Mouse (Mus musculus): ENCODE data around the gene Olfr850. TPM values are rescaled to one million over a fixed set of nuclear protein-coding genes. Genes with fewer than 3 reads are reported as not detected.

Olfr850 gene
- total RNA-seq (2021) = not detected

DNA sequence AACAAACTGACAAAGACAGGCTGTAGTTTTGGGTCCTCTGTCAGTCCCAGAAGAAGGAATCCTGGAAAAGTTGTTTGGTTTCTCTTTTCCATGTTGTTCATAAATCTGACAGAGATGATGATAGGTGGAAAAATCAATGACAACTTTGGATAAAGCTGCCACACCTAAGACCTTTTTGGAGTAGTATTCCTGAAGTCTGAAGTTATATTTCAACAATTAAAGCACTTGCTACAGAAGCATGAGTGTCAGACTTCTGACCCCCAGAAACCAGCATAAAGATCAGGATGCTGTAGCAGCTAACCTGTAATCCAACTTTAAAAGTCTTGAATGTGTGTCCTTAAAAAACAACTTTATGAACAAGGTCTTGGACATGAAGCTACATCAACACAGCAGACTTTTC, at the start of gene Olfr850:
TSS of gene Olfr850 (minus strand) at position 101 of the 400 bp plus-strand sequence.
- DNase-seq (ENCODE audit: low spot score in 2 of 2) = no peak
- intact Hi-C loops (cut with DNase I) = no loop called here

DNA sequence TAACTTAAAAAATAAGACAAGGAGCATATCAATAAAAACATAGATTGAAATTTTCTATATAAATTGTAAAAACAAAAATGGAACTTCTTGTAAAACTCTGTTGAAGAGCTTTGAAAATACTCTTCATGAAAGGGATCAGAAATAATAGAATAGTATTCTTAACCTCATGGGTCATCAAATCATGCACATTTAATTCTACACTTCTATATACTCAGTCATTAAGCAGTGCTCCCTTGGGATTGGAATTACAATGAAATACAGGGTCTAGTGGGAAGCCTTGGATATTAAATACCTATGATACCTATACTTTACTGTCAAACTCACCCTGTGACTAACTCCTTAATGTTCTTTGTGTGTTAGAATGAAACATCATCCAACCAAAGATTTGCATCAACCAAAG, 14.9 kb upstream of the Olfr850 start, which contains the start of gene Olfr851:
TSS of gene Olfr851 (plus strand) at position 301 of the 400 bp plus-strand sequence.
- no peak for DNase-seq (ENCODE audit: low spot score in 2 of 2)
- intact Hi-C loops (cut with DNase I) = no loop called here

DNA sequence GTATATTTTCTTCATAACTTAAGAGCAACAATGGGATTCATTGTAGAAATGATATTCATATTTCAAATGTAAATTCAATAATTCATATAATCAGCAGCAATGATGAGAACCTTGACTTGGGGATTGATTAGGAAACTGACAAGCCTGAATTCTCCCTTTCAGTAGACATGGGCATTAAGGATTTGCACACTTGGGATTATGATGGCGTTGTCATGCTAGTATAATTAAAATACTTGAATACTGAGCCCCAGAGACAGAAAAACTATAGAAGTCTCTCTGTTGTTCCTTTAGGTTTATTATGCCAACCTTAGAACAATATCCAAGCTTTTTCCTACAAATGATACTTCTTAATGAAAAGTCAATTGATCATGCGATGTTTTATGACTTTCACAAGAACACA, 38.1 kb downstream of the Olfr850 start, which contains the start of gene Olfr849:
TSS of gene Olfr849 (plus strand) at position 301 of the 400 bp plus-strand sequence.
- intact Hi-C loops (cut with DNase I) = no loop called here
- no peak for DNase-seq (ENCODE audit: low spot score in 2 of 2)

Other genes starting within 250 kb of the Olfr850 start
- gene Olfr843, start 226.3 kb downstream of the Olfr850 start, total RNA-seq (2021) = not detected
- not detected for gene Olfr844, start 161.9 kb downstream of the Olfr850 start, total RNA-seq (2021)
- gene Olfr845, start 141.8 kb downstream of the Olfr850 start, total RNA-seq (2021) = not detected
- not detected for gene Olfr846, start 114.2 kb downstream of the Olfr850 start, total RNA-seq (2021)
- gene Olfr847, start 99.6 kb downstream of the Olfr850 start, total RNA-seq (2021) = not detected
- gene Olfr849, start 38.0 kb downstream of the Olfr850 start, total RNA-seq (2021) = not detected
- not detected for gene Olfr851, start 15.0 kb upstream of the Olfr850 start, total RNA-seq (2021)
- not detected for gene Olfr853, start 62.8 kb upstream of the Olfr850 start, total RNA-seq (2021)
- not detected for gene Olfr854, start 89.1 kb upstream of the Olfr850 start, total RNA-seq (2021)
- gene Olfr855, start 104.4 kb upstream of the Olfr850 start, total RNA-seq (2021) = not detected
- 10 to 100 TPM; 19.8 to 22.3 TPM for gene Zfp317, start 143.9 kb upstream of the Olfr850 start, total RNA-seq (2021)
- not detected for gene Olfr857, start 231.2 kb upstream of the Olfr850 start, total RNA-seq (2021)